8 mouse cellular contexts compared by ENCODE assay signal in the genomic region with DNA sequence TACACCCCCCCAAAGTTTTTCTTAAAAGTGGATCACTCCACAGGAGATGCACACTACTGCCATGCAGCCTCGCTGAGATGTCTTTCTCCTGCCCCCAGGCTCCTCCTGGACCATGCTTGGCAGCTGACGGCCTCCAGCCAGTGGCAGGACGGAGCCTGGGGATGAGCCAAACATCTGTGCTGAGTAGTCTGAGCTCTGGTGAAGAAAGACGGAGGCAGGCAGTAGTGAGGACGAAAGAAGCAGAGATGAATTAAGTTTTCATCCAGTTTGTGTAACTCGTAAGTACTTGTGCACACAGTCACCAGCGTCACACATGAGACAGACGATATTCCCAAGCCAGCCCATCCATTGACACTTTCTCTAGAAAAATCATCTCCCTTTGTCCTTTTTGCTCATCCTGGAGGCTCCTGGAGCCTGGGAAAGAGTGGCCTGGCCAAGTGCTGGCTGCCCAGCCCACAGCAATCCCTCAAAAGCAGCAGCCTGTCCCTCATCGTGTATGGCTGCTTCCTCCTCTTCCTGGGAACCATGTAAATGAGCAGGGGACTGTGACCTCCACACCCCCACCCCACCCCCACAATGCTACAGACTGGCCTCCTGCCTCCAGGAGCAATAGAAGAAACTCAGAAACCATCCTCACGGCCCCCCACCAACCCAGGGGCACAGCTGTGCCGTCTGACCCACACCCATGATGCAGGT.
DNase-seq lines count a peak whose midpoint lies in the region; ATAC-seq lines count a peak whose summit lies in the region.

No protein-coding gene starts in this region.

- peak overlapping the region; percentile 97 for H3K4me2 ChIP-seq in kidney, embryonic 14.5 days (replicated peaks; ENCODE audit: low read depth, low read length)
- H3K4me2 ChIP-seq in heart, embryonic 15.5 days = peak overlapping the region; percentile 92

- H3K27me3 ChIP-seq in kidney, embryonic 14.5 days (ENCODE audit: control insufficient read depth, insufficient read depth, low read length) = peaks cover 8% of the 10 kb centered on the region; the same call in 1 of the 2 replicates
- H3K27me3 ChIP-seq in heart, embryonic 15.5 days = no peaks in the 10 kb centered on the region

- 54% methylated on average over 11 of the region's 11 CpGs for WGBS in kidney, embryonic 14.5 days
- WGBS in heart, embryonic 15.5 days = 31% methylated on average over 11 of the region's 11 CpGs

- no peak overlapping the region for H3K27ac ChIP-seq in kidney, embryonic 14.5 days (ENCODE audit: low read depth, low read length)
- H3K27ac ChIP-seq in heart, embryonic 15.5 days = peak overlapping the region; percentile 95

- no peaks in the 10 kb centered on the region for H3K36me3 ChIP-seq in kidney, embryonic 14.5 days (ENCODE audit: control insufficient read depth, insufficient read depth, low read length)
- H3K36me3 ChIP-seq in heart, embryonic 15.5 days = no peaks in the 10 kb centered on the region

- peak overlapping the region; percentile 54; the same call in 1 of the 2 replicates for H3K4me3 ChIP-seq in kidney, embryonic 14.5 days (ENCODE audit: low read length)
- peak overlapping the region; percentile 69 for H3K4me3 ChIP-seq in heart, embryonic 15.5 days

- H3K9me3 ChIP-seq in kidney, embryonic 14.5 days (ENCODE audit: control insufficient read depth, low read length) = no peaks in the 10 kb centered on the region
- H3K9me3 ChIP-seq in heart, embryonic 15.5 days (replicated peaks) = no peaks in the 10 kb centered on the region

- peaks cover 37% of the 10 kb centered on the region for H3K4me1 ChIP-seq in kidney, embryonic 14.5 days (ENCODE audit: control insufficient read depth, insufficient read depth, low read length)
- H3K4me1 ChIP-seq in heart, embryonic 15.5 days (replicated peaks) = peaks cover 96% of the 10 kb centered on the region

- no peak for DNase-seq in kidney, postnatal 10 days
- DNase-seq in cerebellum, postnatal 25 days = peak; percentile 66 to 69
- peak; percentile 45 for DNase-seq in lung, postnatal 14 days
- no peak for DNase-seq in thymus, adult 18-20 months
- no peak for DNase-seq in thymus, postnatal 25 days

- H3K9ac ChIP-seq in kidney, embryonic 14.5 days (ENCODE audit: low read depth, low read length) = no peak overlapping the region
- peak overlapping the region; percentile 68 for H3K9ac ChIP-seq in heart, embryonic 15.5 days

- no peak for ATAC-seq in kidney, embryonic 14.5 days (ENCODE audit: low FRiP score, low TSS enrichment)
- ATAC-seq in heart, embryonic 15.5 days (replicated peaks; ENCODE audit: insufficient number of reproducible peaks, insufficient read depth, low FRiP score, low read depth) = no peak
- no peak for ATAC-seq in granulocyte monocyte progenitor cell, adult 5-6 weeks (replicated peaks; ENCODE audit: poor library complexity, severe bottlenecking)

Comparison
In these comparisons a context has a peak if more than half of its experiments do, and no peak if none do; other contexts are left out.
1. DNase-seq: peak in cerebellum, postnatal 25 days (2 of 2) and lung, postnatal 14 days (single experiment); none in kidney, postnatal 10 days (single experiment), thymus, adult 18-20 months (0 of 2) and thymus, postnatal 25 days (single experiment).